In the genomic region with DNA sequence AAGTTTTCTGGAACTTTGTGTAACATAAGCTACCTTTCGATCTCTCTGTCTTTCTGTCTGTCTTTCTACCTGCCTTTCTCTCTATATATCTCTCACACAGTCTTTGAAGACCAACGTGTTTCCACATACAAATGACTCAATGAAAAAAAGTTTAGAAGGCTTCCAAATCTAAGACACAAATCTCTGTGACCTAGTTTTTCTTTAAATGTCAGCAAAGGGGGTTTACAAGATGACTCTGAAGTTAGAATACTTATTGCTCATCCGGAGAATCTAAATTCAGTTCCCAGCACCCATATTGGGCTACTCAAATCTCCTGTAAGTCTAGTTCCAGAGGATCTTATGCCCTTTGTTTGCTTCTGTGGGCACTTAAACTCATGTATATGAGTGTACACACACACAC, we compare ENCODE assay signal across 15 mouse cellular contexts.
"Had no signal": no experiment of that assay in that cellular context is flagged by ENCODE, and none has a peak within 500 bp of the region (broad histone marks: within the 10 kb centered on the region; RNA-seq: fewer than 3 reads in every experiment).

No protein-coding gene starts in this region.

- ATAC-seq: liver, postnatal 0 days; lung, postnatal 0 days; midbrain, embryonic 13.5 days; midbrain, embryonic 15.5 days had no signal

- DNase-seq: liver, postnatal 0 days; lung, adult 2 months; lung, postnatal 14 days; lung, postnatal 36 days; retina, postnatal 1 day; right cerebral cortex, adult 18-20 months; right cerebral cortex, postnatal 25 days; right cerebral cortex, postnatal 4 days; spleen, adult 18-20 months; thymus, adult 2 months; thymus, postnatal 25 days; thymus, postnatal 4 days had no signal
